Mouse (Mus musculus) erythroblast, embryonic 14.5 days (primary cell): ENCODE data around the gene Catspere2.

Experiments
- GATA1 ChIP-seq: IDR thresholded peaks from 2 replicates; pipeline ENCODE4 v1.6.1; 2012; ENCODE audit warnings: low read length, inconsistent platforms, mixed read lengths
- TAL1 ChIP-seq: IDR thresholded peaks from 3 replicates; pipeline ENCODE4 v1.6.1; 2012; ENCODE audit warnings: low read length, inconsistent platforms, mixed read lengths

- TF ChIP-seq GATA1: no peak
- no peak for TF ChIP-seq TAL1
These were observed 199.0 kb downstream of the Catspere2 start for GRCm38 (mm10) chr1:178182251-178182650.
